Mouse (Mus musculus) embryonic facial prominence, embryonic 12.5 days (tissue): ENCODE measurements around the gene Plcg1. TPM values are rescaled to one million over a fixed set of nuclear protein-coding genes. Genes with fewer than 3 reads are reported as not detected.
A peak's percentile ranks its signal among the peaks of the same experiment; 100 is the strongest.

ENCODE experiments used
- ATAC-seq: fragments of 200-750 bp; cut with Nextera tagmentation; 2 replicates; pipeline ENCODE4 v1.8.0; 2017; ENCODE audit not compliant: insufficient number of reproducible peaks, insufficient read depth, low FRiP score, low TSS enrichment
- H3K27ac ChIP-seq: fragments of 300-500 bp; sonication (generic); 2 replicates; pipeline ENCODE4 v1.5.1; 2016; ENCODE audit warnings: mild to moderate bottlenecking
- H3K27me3 ChIP-seq: fragments of 300-500 bp; sonication (generic); 2 replicates; pipeline ENCODE4 v1.6.1; 2016; ENCODE audit warnings: mild to moderate bottlenecking, moderate library complexity
- H3K36me3 ChIP-seq: fragments of 300-500 bp; sonication (generic); 2 replicates; pipeline ENCODE4 v1.6.1; 2016; ENCODE audit warnings: mild to moderate bottlenecking
- H3K4me1 ChIP-seq: fragments of 300-500 bp; sonication (generic); 2 replicates; pipeline ENCODE4 v1.6.1; 2016
- H3K4me2 ChIP-seq: fragments of 300-500 bp; sonication (generic); replicated peaks from 2 replicates; pipeline ENCODE4 v1.6.1; 2016; ENCODE audit warnings: mild to moderate bottlenecking, moderate library complexity
- H3K4me3 ChIP-seq: fragments of 300-500 bp; sonication (generic); 2 replicates; pipeline ENCODE4 v1.5.1; 2016; ENCODE audit warnings: mild to moderate bottlenecking
- H3K9ac ChIP-seq: fragments of 300-500 bp; sonication (generic); 2 replicates; pipeline ENCODE4 v1.6.1; 2016; ENCODE audit warnings: mild to moderate bottlenecking, moderate library complexity
- H3K9me3 ChIP-seq: fragments of 300-500 bp; sonication (generic); 2 replicates; pipeline ENCODE4 v1.6.1; 2016; ENCODE audit warnings: mild to moderate bottlenecking, moderate library complexity
- WGBS: fragments of 180-500 bp; shearing (Covaris S2); methylation state at CpG from one replicate; pipeline ENCODE4 v1.1.7; 2016; 5-methylcytosine and 5-hydroxymethylcytosine counted together
- polyA plus RNA-seq: library from polyadenylated mRNA; unstranded; fragments of >200 nt; fragmentation: Nextera tagmentation; extraction: Ambion mirVana; gene quantifications from 2 replicates; pipeline ENCODE4 v1.2.1, GENCODE M21; 2016

Plcg1 gene
- polyA plus RNA-seq, 1 experiment from 2014 or later: 108 TPM

GRCm38 (mm10) chr2:160738354-160738753 lies 7.3 kb downstream of the Plcg1 start:
- no peak for ATAC-seq
- peaks cover 43% of the 10 kb centered on the region for H3K4me1 ChIP-seq
- H3K27ac ChIP-seq: no peak overlapping the region
- H3K4me3 ChIP-seq: no peak overlapping the region
- H3K9me3 ChIP-seq: no peaks in the 10 kb centered on the region
- 86% methylated on average over 5 of the region's 5 CpGs for WGBS
- no peak overlapping the region for H3K4me2 ChIP-seq
- H3K9ac ChIP-seq: no peak overlapping the region
- peaks cover 36% of the 10 kb centered on the region for H3K36me3 ChIP-seq
- H3K27me3 ChIP-seq: no peaks in the 10 kb centered on the region

DNA sequence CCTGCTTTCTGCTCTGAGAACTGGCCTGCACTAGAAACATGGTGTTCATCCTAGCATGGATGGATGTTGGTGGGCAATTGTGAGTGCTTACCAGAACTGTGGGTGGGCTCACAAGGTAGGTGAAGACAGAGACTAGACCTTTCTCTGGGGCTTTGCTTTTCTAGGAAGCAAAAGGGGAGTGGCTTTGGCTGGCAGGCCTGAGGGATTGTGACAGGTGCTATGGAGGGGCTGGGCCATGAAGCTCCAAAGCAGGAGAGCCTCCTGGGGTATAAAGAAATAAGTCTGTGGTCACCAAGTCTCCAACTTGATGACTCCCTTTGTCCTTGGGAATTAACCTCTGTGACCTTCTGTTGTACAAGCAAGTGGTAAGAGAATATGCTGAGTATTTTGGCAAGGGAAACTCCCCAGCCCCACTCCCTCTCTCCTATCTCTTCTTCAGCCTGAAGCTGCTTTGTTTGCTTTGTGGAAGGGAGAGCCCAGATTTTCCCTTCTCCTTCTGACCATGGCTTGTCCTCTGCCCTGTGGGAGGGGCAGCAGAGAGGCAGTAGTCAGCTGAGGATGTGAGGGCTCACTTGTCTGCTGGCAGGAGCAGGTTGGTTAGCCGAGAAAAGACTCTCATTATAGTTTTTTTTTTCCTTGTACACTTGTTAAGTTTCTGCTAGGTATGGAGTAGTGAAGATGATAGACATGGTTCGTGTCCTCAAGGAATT lies 8.7 kb downstream of the Plcg1 start:
- no peaks in the 10 kb centered on the region for H3K9me3 ChIP-seq
- ATAC-seq: no peak
- no peak overlapping the region for H3K9ac ChIP-seq
- peaks cover 28% of the 10 kb centered on the region for H3K4me1 ChIP-seq
- peaks cover 40% of the 10 kb centered on the region for H3K36me3 ChIP-seq
- H3K27me3 ChIP-seq: no peaks in the 10 kb centered on the region
- 66% methylated on average over 2 of the region's 2 CpGs for WGBS
- H3K27ac ChIP-seq: 0 out of 2 replicates have a peak overlapping the region, but pooled peaks have one; percentile 18
- no peak overlapping the region for H3K4me2 ChIP-seq
- no peak overlapping the region for H3K4me3 ChIP-seq

DNA sequence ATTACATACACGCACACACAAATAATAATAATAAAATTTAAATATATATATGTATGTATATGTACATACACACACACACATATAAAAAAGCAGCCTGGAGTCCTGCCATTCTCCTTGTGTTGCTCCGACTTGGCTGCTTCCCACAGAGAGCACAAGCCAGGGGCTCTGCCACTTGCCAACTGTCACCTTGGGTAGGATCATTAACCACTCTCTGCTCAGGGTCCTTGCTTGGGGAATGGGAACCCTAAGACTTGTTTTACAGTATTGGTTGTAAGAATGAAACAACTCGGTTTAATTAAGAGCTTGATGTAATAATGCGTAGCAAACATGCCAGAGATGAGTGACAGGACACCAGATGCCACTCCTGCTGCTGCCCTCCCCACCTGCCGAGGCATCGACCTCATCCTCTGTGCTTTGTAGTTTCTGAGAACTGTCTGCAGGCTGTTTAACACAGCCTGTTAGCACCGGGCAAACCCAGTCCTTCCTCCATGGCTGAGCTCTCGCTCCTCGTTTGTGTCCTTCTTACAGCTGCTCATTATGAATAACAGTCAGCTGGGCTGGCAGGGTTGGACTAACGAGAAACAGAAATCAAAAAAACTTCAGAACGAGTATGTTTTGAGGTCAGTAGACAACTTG lies 9.5 kb downstream of the Plcg1 start:
- Histone ChIP-seq H3K4me2 (no peak overlapping the region), H3K4me1 (peaks cover 28% of the 10 kb centered on the region), H3K36me3 (peaks cover 42% of the 10 kb centered on the region), H3K27ac (0 out of 2 replicates have a peak overlapping the region, but pooled peaks have one; percentile 43), H3K9ac (no peak overlapping the region), H3K27me3 (no peaks in the 10 kb centered on the region), H3K4me3 (no peak overlapping the region), H3K9me3 (no peaks in the 10 kb centered on the region)
- no peak for ATAC-seq
- WGBS: 64% methylated on average over 11 of the region's 11 CpGs

DNA sequence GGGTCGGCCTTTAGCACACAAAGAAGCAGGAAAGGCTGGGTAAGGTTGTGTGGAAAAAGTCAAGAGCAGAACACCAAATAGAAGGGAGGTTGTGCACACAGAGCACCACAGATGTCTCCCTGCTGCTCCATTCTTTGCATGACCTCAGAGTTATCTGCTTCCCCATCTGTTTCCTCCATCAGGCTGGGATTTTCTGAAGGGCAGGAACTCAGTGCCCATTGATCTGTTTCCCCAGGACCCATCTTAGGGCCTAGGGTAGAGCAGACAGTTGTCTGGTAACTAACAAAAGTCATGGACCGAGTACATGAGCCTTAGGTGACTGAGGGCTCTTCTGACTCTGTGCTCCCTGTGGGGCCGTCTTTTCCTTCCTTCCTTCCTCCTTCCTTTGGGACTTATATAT lies 10.5 kb downstream of the Plcg1 start:
- Histone ChIP-seq H3K4me2 (no peak overlapping the region), H3K4me3 (no peak overlapping the region), H3K9me3 (no peaks in the 10 kb centered on the region), H3K4me1 (peaks cover 28% of the 10 kb centered on the region), H3K27me3 (no peaks in the 10 kb centered on the region), H3K27ac (no peak overlapping the region), H3K9ac (no peak overlapping the region), H3K36me3 (peaks cover 42% of the 10 kb centered on the region)
- ATAC-seq: no peak
- 79% methylated on average over 3 of the region's 3 CpGs for WGBS

GRCm38 (mm10) chr2:160742161-160742609 lies 11.1 kb downstream of the Plcg1 start:
- ATAC-seq: no peak
- Histone ChIP-seq H3K27me3 (no peaks in the 10 kb centered on the region), H3K27ac (no peak overlapping the region), H3K4me2 (no peak overlapping the region), H3K4me3 (no peak overlapping the region), H3K36me3 (peaks cover 42% of the 10 kb centered on the region), H3K9ac (no peak overlapping the region), H3K9me3 (no peaks in the 10 kb centered on the region), H3K4me1 (peaks cover 28% of the 10 kb centered on the region)
- WGBS: 70% methylated on average over 1 of the region's 1 CpGs

DNA sequence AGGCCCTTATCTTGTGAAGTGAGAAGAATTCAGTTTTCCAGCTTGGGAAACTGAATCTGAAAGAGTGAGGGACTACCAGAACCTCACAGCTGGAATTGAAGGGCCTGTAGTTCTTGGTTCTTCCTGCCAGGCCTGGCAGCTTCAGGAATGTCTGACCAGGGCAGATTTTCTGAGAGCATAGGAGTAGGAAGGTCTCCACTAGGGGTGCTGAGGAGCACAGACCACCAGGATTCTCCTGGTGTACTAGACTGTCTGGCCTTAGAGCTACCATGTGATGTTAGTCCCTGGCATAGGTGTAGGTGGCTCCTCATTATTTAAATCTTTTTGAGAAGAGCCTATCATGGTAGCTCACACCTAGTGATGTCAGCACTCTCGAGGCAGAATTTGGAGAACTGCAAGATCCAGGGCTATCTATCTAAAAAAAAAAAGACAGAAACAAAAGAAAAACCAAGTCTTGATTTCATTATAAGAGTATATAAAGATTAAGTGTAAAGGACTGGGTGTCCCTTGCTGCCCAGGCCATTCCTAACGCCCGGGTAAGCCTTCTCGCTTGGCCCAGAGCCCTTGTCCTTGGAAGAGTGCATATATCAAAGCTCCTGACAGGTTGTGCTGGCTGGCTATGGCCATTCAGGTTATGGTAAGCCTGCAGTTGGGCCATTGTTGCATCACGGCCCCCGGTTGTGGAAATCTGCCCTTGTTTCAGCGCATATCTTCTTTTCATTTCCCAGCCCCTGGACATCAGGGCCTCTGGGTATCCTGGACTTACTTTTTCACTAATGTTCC lies 13.1 kb downstream of the Plcg1 start:
- ATAC-seq: no peak
- H3K27me3 ChIP-seq: no peaks in the 10 kb centered on the region
- peaks cover 26% of the 10 kb centered on the region for H3K4me1 ChIP-seq

DNA sequence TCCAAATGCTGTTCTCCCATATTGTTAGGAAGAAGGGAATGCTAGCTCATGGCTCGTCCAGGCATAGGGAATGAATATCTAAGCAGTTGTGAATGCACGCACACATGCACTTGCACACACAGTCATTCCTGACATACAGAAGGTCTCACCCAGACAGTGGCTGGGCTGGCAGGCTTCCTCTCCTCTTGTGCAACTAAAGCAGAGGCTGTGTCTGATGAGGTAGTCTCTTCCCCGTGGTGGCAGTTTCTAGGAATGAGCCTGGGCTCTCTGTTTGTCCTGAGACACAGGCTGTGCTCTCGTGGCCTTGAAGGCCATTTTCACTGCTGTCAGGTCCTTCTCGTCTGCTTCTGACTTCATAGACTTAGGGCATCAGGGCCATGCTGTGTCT lies 13.7 kb downstream of the Plcg1 start:
- no peak overlapping the region for H3K27ac ChIP-seq
- 94% methylated on average over 5 of the region's 5 CpGs for WGBS
- H3K4me2 ChIP-seq: no peak overlapping the region
- H3K4me1 ChIP-seq: peaks cover 20% of the 10 kb centered on the region
- no peak for ATAC-seq
- no peaks in the 10 kb centered on the region for H3K27me3 ChIP-seq
- no peak overlapping the region for H3K4me3 ChIP-seq
- no peak overlapping the region for H3K9ac ChIP-seq
- H3K36me3 ChIP-seq: peaks cover 57% of the 10 kb centered on the region
- no peaks in the 10 kb centered on the region for H3K9me3 ChIP-seq

More for the DNA sequence above, 13.1 kb downstream of the Plcg1 start:
- H3K9ac ChIP-seq: no peak overlapping the region
- no peak overlapping the region for H3K4me2 ChIP-seq
- H3K9me3 ChIP-seq: no peaks in the 10 kb centered on the region
- 93% methylated on average over 7 of the region's 7 CpGs for WGBS
- H3K27ac ChIP-seq: no peak overlapping the region; the same call in 1 of the 2 replicates
- H3K4me3 ChIP-seq: no peak overlapping the region
- H3K36me3 ChIP-seq: peaks cover 56% of the 10 kb centered on the region

- Histone ChIP-seq H3K27me3 (no peaks in the 10 kb centered on the region), H3K27ac (no peak overlapping the region), H3K4me3 (no peak overlapping the region), H3K36me3 (peaks cover 61% of the 10 kb centered on the region), H3K9me3 (no peaks in the 10 kb centered on the region), H3K4me1 (peaks cover 14% of the 10 kb centered on the region; the same call in 1 of the 2 replicates), H3K9ac (no peak overlapping the region), H3K4me2 (no peak overlapping the region)
- WGBS: 86% methylated on average over 1 of the region's 1 CpGs
- no peak for ATAC-seq
Observed at GRCm38 (mm10) chr2:160745497-160745896, 14.4 kb downstream of the Plcg1 start.

DNA sequence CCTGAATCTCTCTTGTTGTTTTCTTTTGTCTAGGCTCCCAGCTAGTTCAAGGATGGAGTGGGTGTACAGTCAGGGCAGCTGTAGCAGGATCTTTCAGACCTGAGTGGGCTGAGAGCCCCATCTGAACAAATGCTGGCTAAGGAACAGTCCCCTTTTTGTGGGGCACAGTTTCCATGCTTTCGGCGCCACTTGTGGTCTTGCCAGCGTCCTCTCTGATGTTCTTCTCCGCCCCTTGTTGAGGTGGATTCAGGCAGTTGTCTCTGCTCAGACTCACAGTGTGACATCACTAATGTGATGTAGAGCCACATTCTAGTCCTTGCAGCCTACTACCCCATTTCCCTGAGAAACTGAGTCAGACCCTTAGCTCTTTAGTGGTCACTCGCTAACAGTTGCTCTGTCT lies 15.5 kb downstream of the Plcg1 start:
- no peak overlapping the region for H3K9ac ChIP-seq
- no peak overlapping the region for H3K4me2 ChIP-seq
- H3K36me3 ChIP-seq: peaks cover 72% of the 10 kb centered on the region
- H3K27ac ChIP-seq: no peak overlapping the region
- 0 out of 2 replicates have a peak, but pooled peaks cover 4% of the 10 kb centered on the region for H3K4me1 ChIP-seq
- H3K27me3 ChIP-seq: no peaks in the 10 kb centered on the region
- H3K4me3 ChIP-seq: no peak overlapping the region
- ATAC-seq: no peak
- WGBS: 89% methylated on average over 5 of the region's 5 CpGs
- no peaks in the 10 kb centered on the region for H3K9me3 ChIP-seq

DNA sequence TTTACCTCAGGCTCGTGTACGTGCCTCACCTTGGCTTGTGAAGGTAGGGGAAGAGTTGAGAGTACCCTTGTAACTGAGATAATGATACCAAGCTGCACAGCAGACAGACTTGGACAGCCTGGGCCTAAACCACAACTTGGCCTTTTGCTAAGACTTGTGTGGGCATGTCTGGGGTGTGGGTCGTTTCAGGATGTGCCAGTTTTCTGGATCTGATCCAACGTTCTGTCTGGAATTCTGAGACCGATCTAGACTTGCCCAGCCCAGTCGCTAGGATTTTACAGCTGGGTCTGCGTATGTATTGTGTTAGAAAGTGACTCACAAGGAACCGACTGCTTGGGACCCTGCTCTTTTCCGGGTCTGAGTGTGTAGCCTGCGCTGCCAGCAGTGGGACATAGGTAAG lies 16.0 kb downstream of the Plcg1 start:
- Histone ChIP-seq H3K4me1 (0 out of 2 replicates have a peak, but pooled peaks cover 4% of the 10 kb centered on the region), H3K4me2 (no peak overlapping the region), H3K4me3 (no peak overlapping the region), H3K27ac (no peak overlapping the region), H3K9me3 (no peaks in the 10 kb centered on the region), H3K36me3 (peaks cover 77% of the 10 kb centered on the region), H3K9ac (no peak overlapping the region), H3K27me3 (no peaks in the 10 kb centered on the region)
- ATAC-seq: no peak
- WGBS: 91% methylated on average over 10 of the region's 10 CpGs

DNA sequence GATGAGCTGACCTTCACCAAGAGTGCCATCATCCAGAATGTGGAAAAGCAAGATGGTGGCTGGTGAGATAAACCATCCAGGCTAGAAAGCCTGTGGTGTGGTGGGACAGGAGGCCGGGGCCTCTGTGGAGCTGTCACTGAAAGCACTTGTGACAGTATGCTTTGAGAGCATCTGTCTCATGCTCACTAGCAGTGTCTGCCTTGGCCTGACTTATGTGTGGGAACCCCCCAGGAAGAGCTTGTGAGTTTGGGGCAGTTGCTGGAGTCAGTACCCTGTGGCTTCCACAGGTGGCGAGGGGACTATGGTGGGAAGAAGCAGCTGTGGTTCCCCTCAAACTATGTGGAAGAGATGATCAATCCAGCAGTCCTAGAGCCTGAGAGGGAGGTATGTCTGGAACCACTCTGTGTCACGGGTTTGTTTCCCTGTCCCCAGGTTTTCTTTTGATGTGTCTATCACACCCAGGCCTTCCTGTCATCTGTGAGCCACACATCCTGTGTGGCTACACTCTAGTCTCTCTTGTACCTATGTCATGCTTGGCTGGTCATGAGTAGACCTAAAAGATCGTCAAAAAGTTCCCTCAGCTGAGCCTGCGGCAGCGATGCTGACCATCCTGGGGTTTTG lies 25.6 kb downstream of the Plcg1 start:
- no peak overlapping the region for H3K9ac ChIP-seq
- WGBS: 87% methylated on average over 6 of the region's 6 CpGs
- H3K27ac ChIP-seq: no peak overlapping the region
- no peaks in the 10 kb centered on the region for H3K9me3 ChIP-seq
- ATAC-seq: no peak
- no peak overlapping the region for H3K4me3 ChIP-seq
- no peak overlapping the region for H3K4me2 ChIP-seq
- H3K4me1 ChIP-seq: no peaks in the 10 kb centered on the region
- H3K36me3 ChIP-seq: peaks cover 100% of the 10 kb centered on the region
- H3K27me3 ChIP-seq: no peaks in the 10 kb centered on the region
